Mouse (Mus musculus) adipocyte (in vitro differentiated cells): ENCODE data around the gene Ints6.
"Not testable (repeated sequence)": the region's sequence is repeated elsewhere in the genome, so short reads cannot be mapped to it uniquely, and the experiment has no call there.

ENCODE experiments used
- DNase-seq: peaks from one replicate; pipeline ENCODE4 v3.0.0-alpha.2; 2016; ENCODE audit warnings: low spot score

Ints6 gene

DNA sequence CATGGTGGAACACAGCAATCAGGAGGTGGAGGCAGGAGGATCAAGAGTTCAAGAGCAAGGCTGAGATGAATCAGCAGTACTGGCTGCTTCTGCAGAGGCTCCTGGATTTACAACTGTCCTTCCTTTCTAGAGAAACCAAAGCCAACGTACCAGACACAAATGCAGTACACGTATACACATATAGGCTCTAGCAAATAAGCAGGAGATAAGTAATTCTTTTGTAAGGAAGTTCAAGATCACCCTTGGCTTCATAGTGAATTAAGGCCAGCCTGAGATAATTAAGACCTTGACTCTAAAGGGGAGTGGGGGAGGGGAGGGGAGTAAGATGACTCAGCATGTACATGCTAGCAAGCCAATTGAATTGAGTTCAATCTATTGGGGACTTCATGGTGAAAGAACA is 9.5 kb downstream of the Ints6 start:
- no peak for DNase-seq

DNA sequence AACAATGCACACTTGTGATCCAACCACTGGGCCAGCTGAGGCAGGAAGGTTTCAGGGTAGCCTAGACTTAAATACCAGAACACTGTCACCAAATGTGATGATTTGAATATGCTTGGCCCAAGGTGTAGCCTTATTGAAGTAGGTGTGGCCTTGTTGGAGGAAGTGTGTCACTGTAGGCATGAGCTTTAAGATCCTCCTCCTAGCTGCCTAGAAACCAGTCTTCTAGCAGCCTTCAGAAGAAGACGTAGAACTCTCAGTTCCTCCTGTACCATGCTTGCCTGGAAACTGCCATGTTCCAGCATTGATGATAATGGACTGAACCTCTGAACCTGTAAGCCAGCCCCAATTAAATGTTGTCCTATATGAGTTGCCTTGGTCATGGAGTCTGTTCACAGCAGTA is 25.3 kb downstream of the Ints6 start:
- no peak for DNase-seq

DNA sequence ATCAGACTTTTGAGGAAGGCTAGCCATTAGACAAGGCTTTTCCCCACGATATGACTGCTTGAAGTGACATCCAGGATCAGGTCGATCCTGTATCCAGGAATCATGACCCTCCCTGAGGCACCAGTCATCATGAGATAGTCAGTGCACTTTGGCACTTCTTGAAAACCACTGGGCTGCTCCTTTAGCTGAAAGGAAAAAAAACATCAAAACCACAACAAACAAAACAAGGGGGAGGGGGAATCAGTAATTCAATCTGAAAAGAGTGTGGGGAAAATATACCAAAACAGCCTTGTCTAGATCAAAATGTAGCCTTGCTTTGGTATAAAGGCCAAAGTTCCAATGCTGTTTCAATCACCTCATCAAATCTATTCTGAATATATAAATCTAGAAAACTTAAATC is 27.3 kb downstream of the Ints6 start:
- no peak for DNase-seq

DNA sequence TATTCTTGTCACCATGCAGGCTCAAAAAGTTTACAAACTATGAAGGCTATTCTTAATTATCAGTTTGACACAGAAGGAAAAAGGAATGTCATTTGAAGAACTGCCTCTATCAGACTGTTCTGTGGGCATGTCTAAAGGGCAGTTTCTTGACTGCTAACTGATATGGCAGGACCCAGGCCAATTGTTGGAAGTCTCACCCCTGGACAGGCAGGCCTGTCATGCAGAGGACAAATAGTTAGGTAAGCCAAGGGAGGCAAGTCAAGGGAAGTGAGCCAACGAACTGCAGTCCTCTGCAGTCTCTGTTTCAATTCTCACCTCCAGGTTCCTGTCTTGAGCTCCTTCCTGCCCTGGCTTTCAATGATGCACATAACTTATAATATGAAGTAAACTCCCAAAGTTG is 29.1 kb downstream of the Ints6 start:
- no peak for DNase-seq

DNA sequence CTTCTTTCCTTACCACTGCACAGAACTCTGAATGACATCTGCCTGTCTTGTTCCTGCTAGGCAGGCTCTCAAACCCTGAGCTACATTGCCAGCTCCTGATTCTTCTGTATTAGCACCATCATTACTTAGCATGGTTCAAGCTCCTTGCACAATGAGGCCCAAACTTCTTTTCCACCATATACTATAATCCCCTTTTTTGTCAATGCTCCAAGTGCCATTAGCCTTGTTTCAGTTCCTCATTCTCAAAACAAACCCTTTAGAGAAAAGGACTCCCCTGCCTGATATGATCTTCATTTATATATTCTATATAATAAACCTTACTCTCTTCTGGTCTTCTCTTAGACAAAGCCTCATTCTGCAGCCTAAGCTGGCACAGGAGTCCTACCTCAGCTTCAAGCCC is 36.4 kb downstream of the Ints6 start:
- no peak for DNase-seq

DNA sequence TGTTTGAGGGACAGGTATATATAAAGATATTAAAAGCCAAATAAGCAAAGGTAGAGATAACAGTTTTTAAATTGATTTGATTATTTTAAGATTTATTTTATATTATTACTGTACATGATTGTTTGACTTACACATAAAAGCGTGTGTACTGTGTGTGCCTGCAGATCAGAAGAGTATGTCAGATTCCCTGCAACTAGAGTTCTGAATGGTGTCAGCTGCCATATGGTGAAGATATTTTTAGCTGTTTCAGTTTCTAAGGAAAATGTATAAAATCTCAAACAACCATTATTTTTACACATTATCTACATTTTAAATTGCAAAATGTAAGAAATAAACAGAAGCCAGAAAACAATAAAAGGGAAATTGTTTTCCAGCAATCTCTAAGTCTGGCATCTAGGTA is 39.3 kb downstream of the Ints6 start:
- DNase-seq, result no peak

DNA sequence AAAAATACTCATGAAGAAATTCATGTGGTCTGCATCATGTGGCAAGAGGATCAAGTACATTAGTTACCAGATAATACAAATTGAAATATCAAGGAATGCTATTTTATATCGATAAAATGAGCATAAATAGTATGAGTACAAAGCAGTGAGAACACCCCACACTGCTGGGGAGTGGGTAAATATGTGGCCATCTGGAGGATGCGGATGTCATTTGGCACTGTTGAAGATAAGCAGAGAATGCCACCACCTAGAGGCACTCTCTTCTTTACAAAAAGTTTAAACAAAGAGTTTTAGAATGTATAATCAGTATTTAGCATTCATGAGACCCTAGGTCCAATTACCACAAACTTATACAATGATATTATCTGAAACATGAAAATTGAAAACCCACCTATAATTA is 42.8 kb downstream of the Ints6 start:
- no peak for DNase-seq

DNA sequence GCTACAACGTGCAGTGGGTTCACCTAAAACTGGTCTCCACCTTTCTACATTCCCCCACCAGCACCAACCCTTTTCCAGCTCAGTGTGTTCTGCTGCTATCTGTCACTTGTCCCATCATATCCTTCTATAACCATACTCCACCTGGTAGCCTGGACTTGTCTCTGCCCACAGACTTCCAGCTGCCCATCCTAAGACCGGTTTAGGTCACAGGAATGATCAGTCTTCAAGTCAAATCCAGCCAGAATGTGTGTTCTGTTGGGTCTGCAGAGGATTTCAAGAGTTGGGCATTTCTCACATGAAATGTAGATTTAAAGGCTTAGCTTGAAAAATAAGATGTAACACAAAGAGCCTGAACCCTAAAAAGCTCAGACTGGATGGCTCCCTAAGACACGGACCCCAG is 87.3 kb downstream of the Ints6 start:
- peak; percentile 27 for DNase-seq

DNA sequence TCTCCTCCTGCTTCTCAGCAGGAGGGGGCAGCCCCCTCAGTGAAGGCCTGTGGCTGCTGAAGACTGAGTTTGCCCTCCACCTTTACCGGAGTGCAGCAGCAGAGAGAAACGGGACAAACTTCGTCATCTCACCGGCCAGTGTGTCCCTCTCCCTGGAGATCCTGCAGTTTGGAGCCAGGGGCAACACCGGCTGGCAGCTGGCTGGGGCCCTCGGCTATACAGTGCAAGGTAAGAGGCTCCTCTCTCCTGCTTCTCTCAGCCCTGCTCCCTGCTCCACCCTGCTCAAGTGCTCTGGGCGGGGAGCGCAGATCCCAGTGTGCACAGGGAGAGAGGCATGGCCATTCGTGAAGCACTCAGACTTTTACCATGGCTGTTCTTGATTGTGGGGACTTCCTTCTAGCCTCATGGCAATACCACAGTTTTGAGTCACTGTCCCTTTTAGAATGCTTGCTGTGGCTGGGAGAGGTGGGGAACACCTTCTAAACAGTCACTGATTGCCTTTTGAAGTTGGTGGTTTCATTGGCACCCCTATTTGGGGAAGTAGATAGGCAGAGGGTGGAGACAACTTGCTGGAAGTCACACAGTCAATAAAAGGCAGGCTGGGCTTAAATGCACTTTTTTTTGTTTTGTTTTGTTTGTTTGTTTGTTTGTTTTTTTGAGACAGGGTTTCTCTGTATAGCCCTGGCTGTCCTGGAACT is 95.8 kb downstream of the Ints6 start:
- no peak for DNase-seq

DNA sequence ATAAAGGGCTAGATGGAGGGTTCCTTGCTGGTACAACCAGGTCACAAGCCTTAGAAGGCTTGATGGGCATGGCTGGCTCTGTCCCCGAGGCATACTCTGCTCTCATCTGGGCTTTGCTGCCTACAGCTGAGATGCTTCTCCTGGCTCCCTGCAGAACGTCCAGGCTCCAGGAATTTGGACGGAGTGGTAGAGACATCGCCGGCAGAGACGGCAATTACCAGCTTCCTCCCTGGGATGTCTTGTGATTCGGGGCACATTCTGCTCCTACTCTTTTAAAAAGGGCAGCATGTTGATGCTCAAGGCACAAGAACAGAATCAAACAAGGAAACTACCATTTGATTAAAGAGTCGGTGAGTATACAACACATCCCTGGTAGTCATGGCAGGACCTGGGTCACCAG is 97.6 kb downstream of the Ints6 start, which contains the start of gene Serpine3:
Serpine3 (plus strand) TSS at position 301 of the 400 bp plus-strand sequence.
- no peak for DNase-seq

DNA sequence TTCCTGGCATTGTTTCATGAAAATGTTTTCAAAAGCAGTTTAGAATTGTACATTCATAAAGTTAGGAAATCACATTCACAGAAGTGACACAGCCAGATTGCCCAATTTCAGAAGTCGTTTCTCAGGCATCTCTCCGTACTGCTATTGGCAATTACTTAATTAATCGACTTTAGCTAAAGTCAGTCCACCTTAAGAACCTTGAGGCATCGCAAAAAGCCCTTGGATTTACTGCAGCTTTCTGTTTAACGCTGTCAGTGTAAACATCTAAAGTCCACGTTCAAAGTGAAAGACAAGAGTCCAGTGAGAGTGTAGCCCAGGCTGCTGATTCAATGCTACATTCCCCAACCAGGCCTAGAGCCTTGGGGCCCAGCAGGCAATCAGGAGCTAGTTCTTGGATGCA is 98.6 kb downstream of the Ints6 start:
- DNase-seq, result peak; percentile 27

DNA sequence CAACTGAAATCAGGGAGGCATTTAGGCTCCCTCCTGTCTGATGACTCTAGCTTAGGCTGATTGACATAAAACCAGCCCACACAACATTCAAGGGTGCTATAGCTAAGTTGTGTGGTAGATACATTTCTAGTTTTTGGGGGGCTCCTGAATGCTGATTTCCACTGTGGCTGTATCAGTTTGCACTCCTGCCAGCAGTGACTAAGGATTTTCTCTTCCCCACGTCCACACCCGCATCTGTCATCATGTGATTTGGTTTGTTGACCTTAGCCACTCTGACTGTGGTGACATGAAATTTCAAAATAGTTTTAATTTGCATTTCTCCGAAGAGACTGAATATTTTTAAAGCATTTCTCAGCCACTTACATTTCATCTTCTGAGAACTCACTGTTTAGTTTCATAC is 103.5 kb downstream of the Ints6 start:
- no peak for DNase-seq

DNA sequence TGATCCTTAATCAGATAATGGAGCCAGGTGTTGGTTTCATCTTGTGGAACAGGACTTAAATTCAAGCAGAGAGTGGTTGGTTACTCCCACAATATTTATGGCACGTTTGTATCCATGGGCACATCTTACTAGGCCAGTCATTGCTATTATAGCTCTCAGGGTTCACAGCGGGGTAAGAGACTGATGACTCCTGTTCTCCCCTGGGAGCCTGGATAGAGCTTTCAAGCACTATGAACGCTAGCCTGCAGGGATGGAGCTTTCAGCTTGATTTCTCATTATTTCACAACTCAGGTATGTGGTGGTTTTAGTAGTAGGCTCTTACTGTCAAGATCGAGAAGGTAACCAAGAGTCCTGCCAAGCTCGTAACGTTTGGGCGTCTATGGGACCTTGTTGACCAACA is 105.0 kb downstream of the Ints6 start:
- no peak for DNase-seq

DNA sequence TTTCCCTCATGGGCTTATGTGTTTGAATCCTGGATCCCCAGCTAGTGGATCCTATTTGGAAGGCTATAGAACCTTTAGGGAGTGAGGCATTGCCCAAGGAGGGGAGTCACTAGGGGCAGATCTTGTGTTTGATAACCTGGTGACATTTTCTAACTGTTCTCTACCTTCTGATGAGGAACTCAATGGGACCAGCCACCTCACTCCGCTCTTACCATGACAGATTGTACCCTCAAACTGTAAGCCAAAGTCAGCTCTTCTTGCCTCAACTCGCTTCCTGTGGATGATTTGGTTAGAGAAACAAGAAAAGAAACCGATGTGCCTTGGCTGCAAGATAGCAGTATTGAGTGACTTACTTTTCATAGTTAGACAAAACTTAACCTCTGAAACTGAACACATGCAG is 109.2 kb downstream of the Ints6 start:
- DNase-seq, result no peak

DNA sequence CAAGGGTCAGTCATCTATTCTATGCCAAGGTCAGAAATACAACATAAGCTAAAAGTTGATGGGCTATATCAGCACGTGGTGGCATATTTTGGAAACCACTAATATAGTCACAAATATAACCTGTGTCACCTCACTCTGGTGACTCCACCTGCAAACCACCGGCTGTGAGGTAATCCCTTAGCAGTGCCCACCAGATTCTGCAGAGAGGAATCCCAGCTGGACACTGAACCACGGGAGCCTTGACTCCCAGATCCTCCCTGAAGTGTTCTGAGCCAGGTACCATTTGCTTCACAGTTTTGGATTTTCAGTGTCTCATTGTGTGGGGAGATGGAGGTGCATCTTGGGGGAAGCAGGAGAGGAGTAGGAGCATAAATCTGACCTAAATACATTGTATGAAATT is 110.6 kb downstream of the Ints6 start:
- no peak for DNase-seq

DNA sequence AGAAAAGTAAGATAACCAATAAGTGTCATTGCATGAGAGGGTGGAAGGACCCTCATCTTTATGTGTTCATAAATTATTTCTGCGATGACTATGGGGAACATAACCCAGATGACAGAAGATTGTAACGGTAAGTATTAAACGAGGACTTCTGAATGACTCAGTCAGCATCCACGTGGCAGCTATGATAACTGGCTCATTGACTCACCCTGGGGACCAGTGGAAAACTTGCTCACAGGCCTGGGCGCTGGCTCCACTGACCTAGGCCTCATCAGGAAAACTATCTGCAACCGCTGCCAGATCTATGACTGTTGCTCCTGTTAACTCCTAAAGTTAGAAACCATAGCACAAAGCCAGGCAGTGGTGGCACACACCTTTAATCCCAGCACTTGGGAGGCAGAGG is 112.6 kb downstream of the Ints6 start:
- no peak for DNase-seq

DNA sequence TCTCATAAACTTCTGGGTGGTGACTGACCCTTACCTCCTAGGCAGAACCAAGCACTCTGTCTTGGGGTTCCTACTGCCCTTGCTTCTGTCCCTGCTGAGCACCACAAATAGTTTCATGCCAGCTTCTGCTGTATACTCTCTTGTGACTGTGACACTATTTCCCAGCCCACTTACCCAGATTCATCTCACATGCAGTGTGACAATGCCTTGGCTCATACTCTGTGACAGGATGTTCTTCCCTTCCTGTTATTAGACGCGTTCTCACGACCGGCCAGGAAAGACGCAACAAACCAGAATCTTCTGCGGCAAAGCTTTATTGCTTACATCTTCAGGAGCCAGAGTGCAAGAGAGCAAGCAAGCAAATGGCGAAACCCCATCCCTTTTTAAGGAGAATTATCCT is 118.6 kb downstream of the Ints6 start:
- DNase-seq, result not testable (repeated sequence)

DNA sequence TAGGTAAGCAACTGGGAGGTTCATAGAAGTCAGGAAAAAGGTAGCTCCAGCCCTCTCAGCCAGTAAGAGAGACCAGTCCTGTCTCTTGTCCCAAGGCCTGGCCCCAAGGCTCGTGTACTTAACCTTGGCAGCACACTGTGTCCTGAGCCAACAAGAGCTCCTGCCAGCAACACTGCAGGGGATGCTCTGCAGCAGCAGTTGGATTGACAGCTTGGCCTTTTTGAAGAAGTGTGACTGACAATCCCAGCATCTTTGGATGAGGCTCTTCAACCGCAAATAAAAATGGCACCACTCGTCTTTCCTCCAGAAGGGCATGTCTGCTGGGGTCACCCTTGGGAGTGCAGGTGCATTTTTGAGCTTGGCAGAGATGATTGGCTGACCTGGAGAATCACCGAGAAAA is 120.6 kb downstream of the Ints6 start:
- DNase-seq, result no peak

DNA sequence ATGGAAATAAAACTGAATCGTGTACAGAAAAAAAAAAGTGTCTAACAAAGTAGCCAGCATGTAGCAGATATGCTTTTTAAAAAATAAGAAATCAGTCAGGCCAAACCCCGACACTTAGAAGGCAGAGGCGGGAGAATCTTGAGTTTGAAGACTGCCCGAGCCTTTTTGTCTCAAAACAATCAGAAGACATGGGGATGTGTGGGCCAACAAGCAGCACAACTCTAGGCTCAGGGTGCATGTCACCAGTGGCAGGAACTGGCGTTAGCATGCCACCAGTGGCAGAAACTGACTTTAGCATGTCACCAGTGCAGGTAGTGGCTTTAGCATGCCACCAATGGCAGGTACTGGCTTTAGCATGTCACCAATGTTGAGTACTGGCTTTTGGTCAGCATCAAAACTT is 121.4 kb downstream of the Ints6 start:
- DNase-seq, result no peak

DNA sequence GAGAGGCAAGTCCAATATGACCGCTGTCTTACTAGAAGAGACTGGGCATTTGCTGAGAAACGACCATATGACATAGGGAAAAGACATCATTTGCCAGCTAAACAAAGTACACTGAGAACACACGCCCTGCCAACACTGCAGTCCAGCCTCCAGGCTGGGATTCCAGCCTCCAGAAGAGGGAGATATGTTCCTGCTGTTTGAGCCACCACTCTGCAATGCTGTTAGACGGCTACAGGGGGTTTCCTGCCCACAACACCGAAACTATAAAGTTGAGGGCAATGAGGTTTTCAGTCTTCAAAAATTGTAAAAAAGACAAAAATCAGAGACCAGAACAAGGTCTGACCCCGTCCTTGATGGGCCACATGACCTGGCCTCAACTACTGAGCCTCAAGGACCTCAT is 121.9 kb downstream of the Ints6 start:
- peak; percentile 27 for DNase-seq

DNA sequence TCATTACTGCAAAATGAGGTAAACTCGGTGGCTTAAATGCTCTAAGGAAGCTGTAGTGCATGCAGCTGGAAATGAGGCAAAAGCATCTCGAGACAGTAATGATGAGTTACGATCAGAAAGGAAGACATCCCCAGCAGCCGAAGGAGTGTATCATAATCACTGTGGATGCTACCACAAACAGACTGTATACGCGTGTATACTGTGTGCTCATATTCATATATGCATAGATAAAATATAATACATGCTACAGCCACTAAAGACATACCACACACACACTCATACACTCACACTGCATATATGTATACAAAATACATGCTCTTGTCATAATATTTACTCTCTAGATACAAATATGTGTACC is 122.6 kb downstream of the Ints6 start:
- DNase-seq, result no peak

DNA sequence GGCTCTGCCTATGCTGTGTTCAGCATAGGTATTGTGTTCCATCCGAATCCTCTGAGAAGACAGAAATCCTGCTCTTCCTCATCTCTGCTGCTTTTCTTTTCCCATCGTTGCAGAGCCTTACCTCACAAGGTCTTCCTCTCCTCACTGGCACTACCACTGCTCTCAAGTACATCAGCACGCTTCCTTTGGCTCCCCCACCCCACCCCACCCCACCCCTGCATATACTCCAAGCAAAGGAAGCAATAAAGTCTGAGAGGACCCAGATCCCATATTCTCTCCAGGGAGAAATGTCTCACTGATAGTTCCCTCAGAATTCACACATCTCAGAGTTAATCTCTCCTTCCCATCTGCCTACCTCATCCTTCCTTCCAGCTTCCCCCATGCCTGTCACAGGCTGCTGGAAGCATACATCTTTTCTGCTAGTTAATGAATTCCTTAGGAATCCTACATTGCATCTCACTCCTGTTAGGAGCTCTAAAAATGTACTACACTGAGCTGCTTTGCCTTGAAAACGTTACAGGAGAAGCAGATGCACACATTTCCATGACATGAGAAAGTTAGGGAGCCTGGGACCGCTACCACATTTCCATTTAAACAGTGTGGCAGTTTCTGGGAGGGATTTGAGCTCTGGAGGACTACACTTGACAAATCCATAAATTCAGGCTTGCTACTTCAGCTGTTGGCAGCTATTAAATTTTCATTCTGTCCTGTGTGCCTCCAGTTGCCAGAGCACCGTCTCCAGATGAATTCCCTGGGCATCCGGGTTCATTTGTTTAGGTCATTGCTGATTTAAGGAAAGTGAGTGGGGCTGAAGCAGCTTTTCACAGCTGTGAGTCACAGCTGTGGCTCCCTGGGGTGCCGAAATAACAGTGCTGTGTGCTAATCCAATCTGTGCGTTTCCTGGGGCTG is 123.3 kb downstream of the Ints6 start:
- DNase-seq, result peak; percentile 12

DNA sequence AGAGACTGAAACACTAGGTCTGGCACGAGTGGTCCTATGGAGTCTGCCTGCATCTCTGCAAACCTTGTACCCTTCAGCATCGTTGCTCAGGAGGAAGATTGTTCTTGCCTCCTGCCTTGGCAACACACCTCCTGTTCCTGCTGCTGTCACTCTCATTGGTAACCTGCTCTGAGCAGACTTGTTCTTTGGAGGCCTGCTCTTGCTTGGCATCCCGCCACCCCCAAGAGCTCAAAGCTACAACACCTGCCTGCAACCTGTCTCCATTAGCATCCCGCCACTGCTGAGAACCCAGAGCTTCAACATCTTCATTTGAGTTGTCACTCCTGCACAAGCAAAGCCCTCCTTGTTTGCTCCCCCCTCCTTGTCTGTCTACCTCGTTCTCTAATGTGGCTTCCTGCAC is 133.0 kb downstream of the Ints6 start:
- DNase-seq, result no peak
